Mouse (Mus musculus): Measurements from ENCODE around the gene Rhno1.

DNA sequence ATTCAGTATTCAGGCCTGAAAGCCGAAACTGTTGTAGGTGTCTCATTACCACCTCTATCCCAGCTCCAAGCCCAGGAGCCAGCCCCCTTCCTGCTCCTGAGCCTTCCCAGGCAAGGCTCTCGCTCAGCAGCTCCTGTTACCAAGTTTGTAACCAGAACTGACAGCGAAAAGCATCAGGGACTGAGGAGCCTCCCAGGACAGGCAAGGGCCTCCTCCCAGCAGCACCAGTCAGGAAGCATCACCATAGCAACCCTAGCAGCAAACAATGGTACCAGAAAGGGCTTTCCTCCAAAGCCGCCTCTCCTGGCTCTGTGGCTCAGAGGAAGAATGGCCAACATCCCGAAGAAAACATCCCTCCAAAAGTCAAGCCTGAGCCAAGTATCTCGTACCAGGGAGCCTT lies 12.5 kb upstream of the Rhno1 start, which contains the start of the genes Tex52 and Gm44596:
- TF ChIP-seq GATA1 (IDR thresholded peaks at IDR 0.05; ENCODE audit: low read length): no peak
- no peak for TF ChIP-seq TAL1 (IDR thresholded peaks at IDR 0.05; ENCODE audit: low read length)
